Mouse (Mus musculus): ENCODE data around the gene Cbln4. TPM values are rescaled to one million over a fixed set of nuclear protein-coding genes. Genes with fewer than 3 reads are reported as not detected.

The Cbln4 gene
- polyA plus RNA-seq, 1 experiment, result not detected

GRCm38 (mm10) chr2:172005970-172006369 is 37.3 kb downstream of the Cbln4 start:
- Histone ChIP-seq H3K36me3 (ENCODE audit: control insufficient read depth, insufficient read depth, low read length) (no peaks in the 10 kb centered on the region), H3K27ac (ENCODE audit: insufficient read depth, low read depth, low read length) (no peak overlapping the region), H3K4me1 (ENCODE audit: control insufficient read depth, insufficient read depth, insufficient read length, low read length) (no peaks in the 10 kb centered on the region), H3K27me3 (ENCODE audit: control insufficient read depth, insufficient read depth, low read length) (no peaks in the 10 kb centered on the region), H3K4me3 (ENCODE audit: low read depth, low read length) (no peak overlapping the region)
- WGBS, result 16% methylated on average over 7 of the region's 7 CpGs
- TF ChIP-seq POLR2A (IDR thresholded peaks at IDR 0.05; ENCODE audit: low read depth, low read length) (no peak), CTCF (IDR thresholded peaks at IDR 0.05; ENCODE audit: extremely low read depth, insufficient read length, insufficient replicate concordance, low read depth, low read length) (no peak)

- Histone ChIP-seq H3K4me3 (ENCODE audit: low read depth, low read length) (no peak overlapping the region), H3K27ac (ENCODE audit: insufficient read depth, low read depth, low read length) (no peak overlapping the region), H3K36me3 (ENCODE audit: control insufficient read depth, insufficient read depth, low read length) (no peaks in the 10 kb centered on the region), H3K27me3 (ENCODE audit: control insufficient read depth, insufficient read depth, low read length) (no peaks in the 10 kb centered on the region), H3K4me1 (ENCODE audit: control insufficient read depth, insufficient read depth, insufficient read length, low read length) (no peaks in the 10 kb centered on the region)
- 68% methylated on average over 21 of the region's 21 CpGs for WGBS
- TF ChIP-seq POLR2A (IDR thresholded peaks at IDR 0.05; ENCODE audit: low read depth, low read length) (no peak), CTCF (IDR thresholded peaks at IDR 0.05; ENCODE audit: extremely low read depth, insufficient read length, insufficient replicate concordance, low read depth, low read length) (no peak)
Measured at GRCm38 (mm10) chr2:172004029-172004984, 39.0 kb downstream of the Cbln4 start.

DNA sequence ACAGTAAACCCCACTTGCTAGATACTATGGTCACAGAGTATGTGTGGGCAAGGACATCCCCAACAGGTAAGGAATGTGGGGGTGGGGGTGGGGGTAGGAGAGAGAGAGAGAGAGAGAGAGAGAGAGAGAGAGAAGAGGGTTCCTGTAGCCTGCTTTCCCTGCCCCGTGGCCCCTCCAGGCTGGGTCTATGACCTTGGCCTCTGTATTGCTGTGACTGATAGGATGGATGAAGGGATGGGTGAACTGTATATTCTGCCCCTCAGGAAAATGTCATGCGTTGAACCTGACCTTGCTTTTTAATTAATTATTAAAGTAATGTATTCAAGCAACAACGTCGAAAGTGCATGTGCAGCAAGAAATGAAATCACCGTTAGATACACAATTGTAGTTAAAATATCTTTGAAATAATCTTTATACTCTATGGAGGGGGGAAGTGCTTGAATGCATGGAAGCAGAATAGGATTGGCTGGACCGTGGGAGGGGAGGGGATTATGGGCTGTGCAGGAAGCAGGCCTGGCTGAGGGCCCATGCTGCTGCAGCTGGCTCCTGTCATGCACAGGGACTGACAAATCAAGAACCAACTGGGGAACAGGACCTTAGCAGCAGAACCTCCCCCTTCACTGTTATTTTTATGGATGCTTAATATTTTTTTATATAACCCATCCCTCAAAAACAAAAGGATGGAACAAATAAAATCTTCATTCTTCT is 46.1 kb downstream of the Cbln4 start:
- TF ChIP-seq CTCF (IDR thresholded peaks at IDR 0.05; ENCODE audit: extremely low read depth, insufficient read length, insufficient replicate concordance, low read depth, low read length) (no peak), POLR2A (IDR thresholded peaks at IDR 0.05; ENCODE audit: low read depth, low read length) (no peak)
- Histone ChIP-seq H3K4me1 (ENCODE audit: control insufficient read depth, insufficient read depth, insufficient read length, low read length) (no peaks in the 10 kb centered on the region), H3K36me3 (ENCODE audit: control insufficient read depth, insufficient read depth, low read length) (no peaks in the 10 kb centered on the region), H3K4me3 (ENCODE audit: low read depth, low read length) (no peak overlapping the region), H3K27ac (ENCODE audit: insufficient read depth, low read depth, low read length) (no peak overlapping the region), H3K27me3 (ENCODE audit: control insufficient read depth, insufficient read depth, low read length) (no peaks in the 10 kb centered on the region)
- 48% methylated on average over 6 of the region's 6 CpGs for WGBS

GRCm38 (mm10) chr2:171994861-171995260 is 48.4 kb downstream of the Cbln4 start:
- H3K36me3 ChIP-seq (ENCODE audit: control insufficient read depth, insufficient read depth, low read length), result no peaks in the 10 kb centered on the region
- H3K4me3 ChIP-seq (ENCODE audit: low read depth, low read length), result no peak overlapping the region
- 73% methylated on average over 6 of the region's 6 CpGs for WGBS
- H3K27ac ChIP-seq (ENCODE audit: insufficient read depth, low read depth, low read length), result no peak overlapping the region
- no peak for TF ChIP-seq CTCF (IDR thresholded peaks at IDR 0.05; ENCODE audit: extremely low read depth, insufficient read length, insufficient replicate concordance, low read depth, low read length)
- no peak for TF ChIP-seq POLR2A (IDR thresholded peaks at IDR 0.05; ENCODE audit: low read depth, low read length)
- no peaks in the 10 kb centered on the region for H3K4me1 ChIP-seq (ENCODE audit: control insufficient read depth, insufficient read depth, insufficient read length, low read length)
- H3K27me3 ChIP-seq (ENCODE audit: control insufficient read depth, insufficient read depth, low read length), result no peaks in the 10 kb centered on the region

DNA sequence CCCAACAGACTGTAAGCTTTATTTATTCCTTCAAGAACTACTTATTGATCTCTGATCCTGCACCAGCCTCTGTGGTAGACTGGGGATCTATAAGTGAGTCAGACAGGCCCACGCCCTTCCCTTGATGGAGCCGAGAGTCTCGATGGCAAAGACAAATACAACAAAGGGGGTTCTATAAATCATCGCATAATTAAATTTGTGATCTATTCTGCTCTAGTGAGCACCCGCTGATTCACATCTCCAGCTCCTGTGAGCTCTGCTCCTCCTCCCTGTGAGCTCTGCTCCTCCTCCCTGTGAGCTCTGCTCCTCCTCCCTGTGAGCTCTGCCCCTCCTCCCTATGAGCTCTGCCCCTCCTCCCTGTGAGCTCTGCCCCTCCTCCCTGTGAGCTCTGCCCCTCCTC is 49.0 kb downstream of the Cbln4 start:
- Histone ChIP-seq H3K36me3 (ENCODE audit: control insufficient read depth, insufficient read depth, low read length) (no peaks in the 10 kb centered on the region), H3K4me3 (ENCODE audit: low read depth, low read length) (no peak overlapping the region), H3K4me1 (ENCODE audit: control insufficient read depth, insufficient read depth, insufficient read length, low read length) (no peaks in the 10 kb centered on the region), H3K27ac (ENCODE audit: insufficient read depth, low read depth, low read length) (no peak overlapping the region), H3K27me3 (ENCODE audit: control insufficient read depth, insufficient read depth, low read length) (no peaks in the 10 kb centered on the region)
- 55% methylated on average over 5 of the region's 5 CpGs for WGBS
- TF ChIP-seq POLR2A (IDR thresholded peaks at IDR 0.05; ENCODE audit: low read depth, low read length) (no peak), CTCF (IDR thresholded peaks at IDR 0.05; ENCODE audit: extremely low read depth, insufficient read length, insufficient replicate concordance, low read depth, low read length) (no peak)

- TF ChIP-seq CTCF (IDR thresholded peaks at IDR 0.05; ENCODE audit: extremely low read depth, insufficient read length, insufficient replicate concordance, low read depth, low read length) (no peak), POLR2A (IDR thresholded peaks at IDR 0.05; ENCODE audit: low read depth, low read length) (no peak)
- H3K27me3 ChIP-seq (ENCODE audit: control insufficient read depth, insufficient read depth, low read length), result no peaks in the 10 kb centered on the region
- WGBS, result 46% methylated on average over 6 of the region's 6 CpGs
- H3K4me1 ChIP-seq (ENCODE audit: control insufficient read depth, insufficient read depth, insufficient read length, low read length), result no peaks in the 10 kb centered on the region
- no peak overlapping the region for H3K4me3 ChIP-seq (ENCODE audit: low read depth, low read length)
- no peaks in the 10 kb centered on the region for H3K36me3 ChIP-seq (ENCODE audit: control insufficient read depth, insufficient read depth, low read length)
- no peak overlapping the region for H3K27ac ChIP-seq (ENCODE audit: insufficient read depth, low read depth, low read length)
Measured at GRCm38 (mm10) chr2:171986686-171987085, 56.6 kb downstream of the Cbln4 start.

Other genes starting within 250 kb of the Cbln4 start
- not detected in 2 replicates for gene Mc3r, start 205.0 kb upstream of the Cbln4 start, polyA plus RNA-seq (2012; rRNA removed)

All from small intestine, adult 2 months (tissue).